Mouse (Mus musculus) ovary, postnatal 36 days (tissue): ENCODE results near the gene Fam184b.
A peak's percentile ranks its signal among the peaks of the same experiment; 100 is the strongest.

Experiments used
- DNase-seq: peaks from one replicate; pipeline ENCODE4 v3.0.0; 2022; ENCODE audit warnings: low spot score, mixed read lengths

Fam184b gene

GRCm38 (mm10) chr5:45514599-45514998 is 124.8 kb downstream of the Fam184b start:
- no peak for DNase-seq

GRCm38 (mm10) chr5:45513511-45513910 is 125.9 kb downstream of the Fam184b start:
- DNase-seq: no peak

GRCm38 (mm10) chr5:45512908-45513307 is 126.5 kb downstream of the Fam184b start:
- no peak for DNase-seq

GRCm38 (mm10) chr5:45510071-45510470 is 129.3 kb downstream of the Fam184b start:
- no peak for DNase-seq

- DNase-seq: no peak
Measured at GRCm38 (mm10) chr5:45497564-45497963, 141.8 kb downstream of the Fam184b start.

- no peak for DNase-seq
Measured at GRCm38 (mm10) chr5:45496930-45497550, 142.4 kb downstream of the Fam184b start.

- DNase-seq: no peak
Measured at GRCm38 (mm10) chr5:45496479-45496878, 142.9 kb downstream of the Fam184b start.

- no peak for DNase-seq
Measured at GRCm38 (mm10) chr5:45496042-45496441, 143.4 kb downstream of the Fam184b start.

GRCm38 (mm10) chr5:45495429-45495975 is 143.9 kb downstream of the Fam184b start:
- no peak for DNase-seq

- DNase-seq: no peak
Measured at GRCm38 (mm10) chr5:45494093-45494755, 145.2 kb downstream of the Fam184b start.

- DNase-seq: peak; percentile 100
Measured at GRCm38 (mm10) chr5:45493191-45494092, 146.0 kb downstream of the Fam184b start, which contains the start of gene Lap3. Gene Lap3, plus strand, starts transcription at chr5:45493374.

- no peak for DNase-seq
Measured at GRCm38 (mm10) chr5:45491776-45492175, 147.6 kb downstream of the Fam184b start.

- no peak for DNase-seq
Measured at GRCm38 (mm10) chr5:45483654-45484053, 155.8 kb downstream of the Fam184b start.

GRCm38 (mm10) chr5:45482607-45483006 is 156.8 kb downstream of the Fam184b start:
- DNase-seq: no peak

GRCm38 (mm10) chr5:45481125-45481524 is 158.3 kb downstream of the Fam184b start:
- DNase-seq: no peak

- no peak for DNase-seq
Measured at GRCm38 (mm10) chr5:45480066-45480465, 159.3 kb downstream of the Fam184b start.
